Mouse (Mus musculus) liver, adult (tissue): ENCODE results near the gene Osbpl8.

Experiments
- GATA4 ChIP-seq: IDR thresholded peaks from 2 replicates; pipeline ENCODE4 v1.6.1; 2014; ENCODE audit warnings: mild to moderate bottlenecking, low read length; ENCODE audit not compliant: insufficient replicate concordance

Gene Osbpl8

DNA sequence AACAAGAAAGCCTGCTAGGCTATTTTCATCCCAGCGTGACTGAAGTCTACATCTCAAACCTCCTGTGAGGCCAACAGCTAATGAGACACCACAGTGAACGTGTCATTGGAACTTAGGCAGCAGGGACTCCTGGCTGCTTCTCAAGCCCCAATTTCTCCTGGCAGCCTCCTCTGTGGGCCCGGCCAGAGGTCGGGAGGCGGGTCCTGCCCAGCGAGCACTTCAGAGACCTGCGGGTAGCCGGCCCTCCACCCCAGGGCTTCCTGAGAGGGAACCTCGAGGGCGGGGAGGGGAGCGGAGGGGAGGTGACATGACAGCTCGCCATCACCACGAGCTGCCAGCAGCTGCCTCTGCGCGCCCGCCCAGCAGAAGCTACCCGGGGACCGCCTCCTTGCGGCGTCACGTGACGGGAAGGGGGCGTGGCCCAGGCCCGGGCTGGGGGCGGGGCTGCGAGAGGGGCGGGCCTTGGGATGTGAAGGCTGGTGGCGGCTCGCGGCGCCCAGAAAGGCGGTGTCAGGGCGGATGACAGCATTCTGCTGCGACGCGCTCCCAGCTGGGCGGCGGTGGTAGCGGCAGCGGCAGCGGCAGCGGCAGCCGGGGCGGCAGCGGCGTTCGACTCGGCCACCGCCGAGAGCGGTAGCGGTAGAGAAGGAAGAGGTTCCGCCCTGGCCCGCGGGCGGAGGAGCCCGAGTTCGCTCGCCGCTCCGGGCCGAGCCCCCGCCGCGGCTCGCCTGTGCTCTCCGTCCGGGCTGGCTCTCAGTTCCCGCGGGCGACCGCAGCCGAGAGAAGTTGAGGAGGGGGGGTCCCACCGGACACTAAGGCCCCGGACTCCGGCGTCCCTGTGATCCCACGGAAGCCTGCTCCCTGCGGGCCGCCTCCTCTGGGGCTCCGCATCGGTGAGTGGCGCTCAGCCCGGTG lies at the start of gene Osbpl8:
TSS of gene Osbpl8 (plus strand) at position 449 of the 915 bp plus-strand sequence.
- TF ChIP-seq GATA4 = peak; percentile 25; the same call in 1 of the 2 replicates

GRCm38 (mm10) chr10:111117198-111117845 lies 47.2 kb upstream of the Osbpl8 start:
- no peak for TF ChIP-seq GATA4

- TF ChIP-seq GATA4 = no peak
Observed at GRCm38 (mm10) chr10:111118292-111118691, 46.3 kb upstream of the Osbpl8 start.

DNA sequence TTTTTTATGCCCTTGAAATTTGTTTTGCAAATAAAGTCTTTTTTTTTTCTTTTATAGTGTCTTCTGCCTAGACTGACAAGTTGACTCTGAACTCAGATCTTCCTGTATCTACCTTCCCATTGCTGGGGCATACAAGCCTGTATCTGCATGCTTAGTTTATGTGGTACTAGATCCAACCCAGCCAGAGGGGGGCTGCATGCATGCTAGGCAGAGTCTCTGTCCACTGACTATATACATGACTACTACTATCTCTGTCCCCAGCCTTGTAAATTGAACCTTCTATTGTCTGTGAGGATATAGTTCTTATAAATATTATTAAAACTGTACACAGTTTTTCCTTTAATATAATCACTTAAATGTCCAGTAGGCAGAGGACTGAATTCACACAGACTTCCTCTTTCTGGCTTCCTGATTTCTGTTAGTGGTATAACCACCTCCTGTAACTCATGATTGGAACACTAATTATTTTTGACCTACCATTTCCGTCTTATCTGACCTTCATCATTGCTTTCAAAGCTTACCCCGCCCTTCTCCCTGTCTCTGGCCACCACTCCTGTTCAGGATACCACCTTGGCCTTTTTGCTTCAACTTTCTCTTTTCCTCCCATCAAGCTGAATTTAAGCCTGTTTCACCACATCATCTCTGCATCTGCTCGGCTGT lies 45.4 kb upstream of the Osbpl8 start:
- TF ChIP-seq GATA4 = no peak

DNA sequence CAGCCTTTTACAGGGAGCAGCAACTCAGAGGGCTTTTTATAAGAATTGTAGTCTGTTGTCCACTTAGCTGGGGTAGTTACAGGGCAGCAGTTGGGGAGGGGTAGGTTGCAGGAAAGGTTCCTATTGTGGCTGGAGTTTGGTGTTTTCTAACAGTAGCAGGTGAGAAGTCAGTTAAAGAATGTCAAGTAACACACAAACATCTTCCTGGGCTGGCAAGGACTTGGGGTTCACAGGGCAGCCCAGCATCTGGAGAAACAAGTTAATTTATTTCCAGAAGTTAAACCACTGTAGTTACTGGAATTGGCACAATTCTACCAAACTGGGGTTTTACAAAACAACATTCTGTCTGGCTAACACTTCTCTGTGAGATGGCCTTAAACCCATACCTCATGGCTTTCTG lies 44.8 kb upstream of the Osbpl8 start:
- no peak for TF ChIP-seq GATA4

- no peak for TF ChIP-seq GATA4
Observed at GRCm38 (mm10) chr10:111122864-111123398, 41.6 kb upstream of the Osbpl8 start.

GRCm38 (mm10) chr10:111124175-111124574 lies 40.4 kb upstream of the Osbpl8 start:
- TF ChIP-seq GATA4 = no peak

GRCm38 (mm10) chr10:111124767-111125315 lies 39.7 kb upstream of the Osbpl8 start:
- no peak for TF ChIP-seq GATA4

DNA sequence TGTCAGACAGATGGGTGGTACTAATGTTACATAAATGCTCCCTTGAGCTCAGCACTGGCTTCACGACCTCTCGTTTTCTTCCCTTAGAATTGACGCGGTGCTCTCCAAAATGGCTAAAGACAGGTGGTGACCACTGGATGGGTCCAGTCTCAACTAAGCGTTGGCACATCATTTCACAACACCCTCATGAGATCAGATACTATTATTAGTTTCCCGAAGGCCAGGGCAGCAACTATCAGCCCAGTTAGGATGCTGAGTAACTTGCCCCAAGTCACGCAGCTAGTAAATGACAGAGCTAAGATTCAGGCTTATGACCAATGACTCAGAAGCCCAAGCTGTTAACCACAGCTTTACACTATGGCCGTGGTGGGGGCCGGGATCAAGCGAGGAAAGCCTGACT lies 37.2 kb upstream of the Osbpl8 start:
- no peak for TF ChIP-seq GATA4

DNA sequence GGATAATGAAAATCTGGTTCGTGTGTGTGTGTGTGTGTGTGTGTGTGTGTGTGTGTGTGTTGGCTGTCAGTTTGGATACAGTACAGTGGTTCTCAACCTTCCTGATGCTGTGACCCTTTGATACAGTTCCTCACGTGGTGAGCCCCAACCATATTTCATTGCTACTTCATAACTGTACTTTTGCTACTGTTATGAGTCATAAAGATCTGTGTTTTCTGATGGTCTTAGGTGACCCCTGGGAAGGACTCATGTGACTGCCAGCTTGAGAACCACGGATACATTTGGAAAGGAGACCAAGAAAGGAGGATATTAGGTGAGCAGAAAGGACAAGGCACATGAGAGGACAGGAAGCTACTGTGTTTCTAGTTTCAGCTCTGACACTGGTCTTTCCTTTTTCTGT lies 36.1 kb upstream of the Osbpl8 start:
- no peak for TF ChIP-seq GATA4

GRCm38 (mm10) chr10:111129867-111130620 lies 34.5 kb upstream of the Osbpl8 start:
- TF ChIP-seq GATA4 = no peak

- TF ChIP-seq GATA4 = no peak
Observed at GRCm38 (mm10) chr10:111130872-111131271, 33.7 kb upstream of the Osbpl8 start.

DNA sequence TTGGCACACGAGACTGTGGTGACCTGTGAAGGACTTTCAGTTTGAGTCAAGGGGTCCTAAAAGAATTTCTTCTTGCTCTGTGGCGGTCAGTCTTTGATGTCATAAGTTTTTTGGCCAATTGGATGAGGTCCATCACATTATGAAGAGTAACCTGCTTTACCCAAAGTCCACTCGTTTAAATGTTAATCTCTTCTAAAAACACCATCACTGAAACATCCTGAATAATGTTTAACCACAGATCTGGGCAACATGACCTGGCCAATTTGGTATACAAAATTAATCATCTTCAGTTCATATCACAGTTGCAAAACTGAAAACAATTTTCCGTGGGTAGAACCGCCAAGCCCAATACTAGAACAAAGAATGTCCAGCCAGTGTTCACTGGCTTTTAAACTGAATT lies 31.3 kb upstream of the Osbpl8 start:
- no peak for TF ChIP-seq GATA4

DNA sequence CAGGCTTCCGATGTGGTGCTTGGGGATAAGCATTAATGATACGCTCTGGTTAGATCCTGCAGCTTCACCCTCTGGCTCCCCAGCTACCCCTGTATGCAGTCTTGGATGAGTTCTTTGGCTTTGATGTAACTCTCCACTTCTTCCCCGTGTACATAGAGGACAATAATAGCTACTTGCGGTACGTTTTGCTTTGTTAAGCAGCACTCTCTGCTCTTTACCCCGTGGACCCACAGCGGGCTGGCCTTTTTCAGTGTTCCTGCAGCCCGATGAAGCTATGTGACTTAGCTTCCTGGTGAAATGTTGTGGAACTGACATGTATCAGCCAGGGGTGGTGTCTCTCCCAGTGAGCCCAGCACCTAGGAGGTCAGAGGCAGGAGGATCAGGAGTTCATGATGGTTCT lies 30.6 kb upstream of the Osbpl8 start:
- TF ChIP-seq GATA4 = no peak
